Mouse (Mus musculus) regulatory T cell (primary cell): Measurements from ENCODE around the gene Hist1h1t.

Experiments
- in situ Hi-C: fragments of 300-600 bp; cut with MboI, MseI; formaldehyde crosslinking; loops from one replicate; pipeline ENCODE4 v1.15.1; 2025; ENCODE audit warnings: high pct_unique_total_duplicates

The Hist1h1t gene

DNA sequence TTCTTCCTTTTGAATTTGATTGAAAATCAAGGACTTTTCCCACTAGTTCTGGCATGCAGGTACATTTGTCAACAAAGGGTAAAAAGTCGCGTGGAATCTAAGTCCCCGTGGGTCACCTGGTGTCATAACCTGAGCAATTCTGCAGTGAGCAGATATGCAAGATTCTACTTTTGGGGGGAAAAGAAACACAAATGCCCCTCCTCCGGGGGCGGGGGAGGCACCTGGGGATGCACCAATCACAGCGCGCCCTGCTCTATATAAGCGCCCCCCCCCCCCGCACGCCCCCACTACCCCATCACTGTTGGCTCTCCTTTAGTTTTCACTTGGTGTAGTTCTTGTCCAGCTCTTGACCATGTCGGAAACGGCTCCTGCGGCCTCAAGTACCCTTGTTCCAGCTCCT, at the start of gene Hist1h1t:
Gene Hist1h1t (plus strand): TSS at position 301 of the 400 bp plus-strand sequence.
- in situ Hi-C loops, result no loop called here

DNA sequence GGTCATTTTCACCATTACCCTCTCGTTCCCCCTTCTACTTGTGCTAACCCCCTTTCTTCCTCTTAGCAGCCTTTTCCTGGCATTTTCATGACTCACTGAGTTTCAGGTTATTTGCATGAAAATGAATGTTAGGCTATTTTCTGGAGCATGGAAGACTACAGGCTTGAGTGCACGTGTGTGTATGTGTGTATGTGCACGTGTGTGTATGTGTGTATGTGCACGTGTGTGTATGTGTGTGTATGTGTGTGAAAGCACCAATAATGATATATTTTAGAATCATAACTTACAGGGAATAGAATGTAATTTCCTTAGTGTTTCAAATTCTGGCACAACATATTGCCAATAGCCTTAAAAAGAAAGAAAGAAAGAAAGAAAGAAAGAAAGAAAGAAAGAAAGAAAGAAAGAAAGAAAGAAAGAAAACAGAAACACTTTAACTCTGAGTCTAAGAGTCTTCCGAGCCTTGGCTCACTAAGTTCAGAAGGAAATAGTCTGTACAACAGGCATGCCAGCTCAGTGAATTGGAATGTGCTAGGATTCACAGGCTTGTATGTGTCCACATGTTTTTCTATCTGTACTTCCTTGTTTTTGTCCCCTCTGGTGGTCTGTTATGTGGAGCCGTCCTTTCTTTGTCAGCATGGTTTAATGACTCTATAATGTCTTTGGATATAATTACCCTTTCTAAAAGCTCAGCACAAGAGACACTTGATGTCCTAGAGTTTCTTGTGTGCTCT, 35.8 kb upstream of the Hist1h1t start:
- in situ Hi-C loops, result no loop called here

DNA sequence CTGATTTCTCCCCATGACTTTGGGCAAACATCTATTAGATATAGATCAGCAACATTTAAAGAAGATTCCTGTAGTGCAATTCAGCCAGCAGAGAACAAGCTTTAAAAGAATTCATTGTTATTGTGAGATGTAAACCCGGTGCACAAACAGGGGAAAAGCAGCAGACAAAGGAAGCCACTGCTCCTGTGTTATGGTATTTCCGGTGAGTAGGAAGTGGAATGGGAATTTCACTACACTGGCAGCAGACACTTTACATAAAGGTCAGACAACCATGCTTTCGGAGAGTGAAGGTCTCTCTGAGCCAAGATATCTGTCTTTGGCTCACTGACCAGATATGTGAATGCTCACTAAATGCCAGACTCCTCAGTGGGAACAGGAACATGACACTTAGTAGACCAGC, 33.1 kb upstream of the Hist1h1t start:
- in situ Hi-C loops, result no loop called here

DNA sequence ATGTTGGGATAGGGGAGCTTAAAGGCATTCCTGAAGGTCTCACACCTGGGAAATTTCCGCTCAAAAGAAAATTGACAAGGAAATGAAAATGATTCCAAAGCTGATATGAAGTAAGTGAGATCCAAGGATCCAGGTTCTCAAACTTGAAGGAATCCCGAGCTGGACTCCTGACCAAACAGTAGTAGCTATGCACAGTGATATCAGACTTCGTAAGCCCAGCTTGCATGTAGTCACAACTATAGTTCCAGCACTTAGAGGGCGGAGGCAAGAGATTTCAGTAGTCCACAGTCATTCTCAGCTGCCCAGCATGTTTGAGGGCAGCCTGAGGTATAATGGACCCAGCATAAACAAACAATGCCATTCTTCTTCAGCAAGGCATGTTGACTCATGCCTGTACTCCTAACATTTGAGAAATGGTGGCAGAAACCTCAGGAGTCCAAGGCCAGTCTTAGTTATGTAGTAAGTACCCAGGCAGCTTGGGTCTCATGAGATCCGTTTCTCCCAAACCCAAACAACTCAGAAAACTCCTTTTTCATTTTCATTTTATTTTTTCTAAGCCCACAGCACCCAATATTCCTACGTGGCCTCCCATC, 13.5 kb upstream of the Hist1h1t start:
- in situ Hi-C loops, result loop anchor here (5.0 kb wide), 2 partner anchors 110 to 1965 kb away; partner anchors contain the start of genes Hist1h2ad, Hist1h2ae, Hist1h2ai and Hist1h2bf

DNA sequence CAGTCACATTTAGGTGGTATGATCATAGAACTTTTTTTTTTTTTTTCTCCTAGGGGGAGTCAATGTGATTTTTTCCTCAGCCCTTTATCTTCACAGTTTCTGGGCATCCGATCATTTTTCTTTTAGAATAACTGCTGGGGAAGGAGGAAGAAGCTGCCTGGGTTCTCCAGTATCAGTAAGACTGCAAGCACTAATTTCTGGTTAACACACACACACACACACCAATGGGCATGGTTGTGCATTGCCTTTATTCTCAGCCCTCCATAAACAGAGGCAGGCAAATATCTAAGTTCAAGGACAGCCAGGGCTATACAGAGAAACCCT, 13.0 kb upstream of the Hist1h1t start:
- in situ Hi-C loops, result loop anchor here (5.0 kb wide), 2 partner anchors 110 to 1965 kb away; partner anchors contain the start of genes Hist1h2ad, Hist1h2ae, Hist1h2ai and Hist1h2bf

DNA sequence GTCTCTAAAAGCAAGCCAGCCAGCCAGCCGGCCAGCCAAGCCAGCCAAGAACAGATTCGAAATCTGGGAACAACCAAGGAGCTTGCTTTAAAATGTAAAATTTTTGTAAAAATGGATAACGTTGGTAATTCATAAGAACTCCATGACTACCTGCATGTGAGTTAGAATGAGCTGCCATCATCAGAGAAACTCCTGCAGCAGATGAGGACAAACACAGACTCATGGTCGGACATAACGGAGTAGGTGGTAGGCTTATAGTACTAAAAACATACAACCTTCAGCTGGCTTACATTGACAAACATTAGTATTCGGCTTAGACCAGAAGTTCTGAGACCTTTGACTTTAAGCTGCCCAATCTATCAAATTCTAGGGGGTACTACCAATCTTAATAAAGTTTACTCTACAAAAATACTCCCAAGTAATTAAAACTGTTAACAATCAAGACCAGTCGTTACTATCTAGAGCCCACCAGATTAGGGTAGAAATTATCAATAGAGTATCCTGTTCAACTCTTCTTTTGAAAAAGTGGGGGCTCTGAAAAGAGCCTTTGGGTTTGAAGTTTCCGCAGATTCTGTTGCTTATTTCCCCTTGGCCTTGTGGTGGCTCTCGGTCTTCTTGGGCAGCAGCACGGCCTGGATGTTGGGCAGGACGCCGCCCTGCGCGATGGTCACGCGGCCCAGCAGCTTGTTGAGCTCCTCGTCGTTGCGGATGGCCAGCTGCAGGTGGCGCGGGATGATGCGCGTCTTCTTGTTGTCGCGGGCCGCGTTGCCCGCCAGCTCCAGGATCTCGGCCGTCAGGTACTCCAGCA, 12.5 kb upstream of the Hist1h1t start:
- in situ Hi-C loops, result loop anchor here (5.0 kb wide), 2 partner anchors 111 to 1966 kb away; partner anchors contain the start of genes Hist1h2ad, Hist1h2ae, Hist1h2ai and Hist1h2bf

DNA sequence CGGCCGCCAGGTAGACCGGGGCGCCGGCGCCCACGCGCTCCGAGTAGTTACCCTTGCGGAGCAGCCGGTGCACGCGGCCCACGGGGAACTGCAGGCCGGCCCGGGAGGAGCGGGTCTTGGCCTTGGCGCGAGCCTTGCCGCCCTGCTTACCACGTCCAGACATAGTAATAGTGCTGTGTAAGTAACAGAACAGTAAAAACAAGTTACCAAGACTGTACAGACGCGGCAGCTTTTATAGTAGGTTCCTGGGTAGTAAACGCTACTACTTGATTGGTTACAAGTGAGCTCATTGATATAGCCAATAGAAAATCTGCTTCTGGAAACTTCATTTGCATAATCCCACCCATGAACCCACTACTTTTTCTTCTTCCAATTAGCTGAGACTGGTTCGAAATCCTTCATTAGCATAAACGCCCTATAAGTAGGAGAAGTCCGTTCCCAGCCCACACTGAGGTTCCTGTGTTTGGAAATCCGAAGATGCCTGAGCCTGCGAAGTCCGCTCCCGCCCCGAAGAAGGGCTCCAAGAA, 11.8 kb upstream of the Hist1h1t start, which contains the start of the genes Hist1h2ac and Hist1h2bc:
Gene Hist1h2ac (minus strand): TSS at position 194 of the 527 bp plus-strand sequence.
Gene Hist1h2bc (plus strand): TSS at position 445 of the 527 bp plus-strand sequence.
- in situ Hi-C loops, result loop anchor here (5.0 kb wide), 2 partner anchors 112 to 1967 kb away; partner anchors contain the start of genes Hist1h2ad, Hist1h2ae, Hist1h2ai and Hist1h2bf

DNA sequence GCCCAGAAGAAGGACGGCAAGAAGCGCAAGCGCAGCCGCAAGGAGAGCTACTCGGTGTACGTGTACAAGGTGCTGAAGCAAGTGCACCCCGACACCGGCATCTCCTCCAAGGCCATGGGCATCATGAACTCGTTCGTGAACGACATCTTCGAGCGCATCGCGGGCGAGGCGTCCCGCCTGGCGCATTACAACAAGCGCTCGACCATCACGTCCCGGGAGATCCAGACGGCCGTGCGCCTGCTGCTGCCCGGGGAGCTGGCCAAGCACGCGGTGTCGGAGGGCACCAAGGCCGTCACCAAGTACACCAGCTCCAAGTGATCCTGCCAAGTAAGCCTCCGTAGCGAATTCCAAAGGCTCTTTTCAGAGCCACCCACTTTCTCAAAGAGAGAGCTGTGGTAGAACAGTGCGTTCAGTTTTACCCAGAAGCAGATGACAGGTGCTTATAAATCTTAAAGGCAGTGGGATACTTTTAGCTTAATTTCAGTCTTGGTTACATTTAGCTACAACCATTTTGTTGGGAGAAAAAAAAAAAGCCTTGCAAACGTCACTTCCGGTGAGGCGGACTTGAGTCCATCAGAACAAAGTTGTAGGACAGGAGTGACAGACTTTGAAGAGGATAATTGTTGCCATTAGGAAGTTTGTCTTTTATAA, 11.2 kb upstream of the Hist1h1t start:
- in situ Hi-C loops, result loop anchor here (5.0 kb wide), 2 partner anchors 112 to 1967 kb away; partner anchors contain the start of genes Hist1h2ad, Hist1h2ae, Hist1h2ai and Hist1h2bf

DNA sequence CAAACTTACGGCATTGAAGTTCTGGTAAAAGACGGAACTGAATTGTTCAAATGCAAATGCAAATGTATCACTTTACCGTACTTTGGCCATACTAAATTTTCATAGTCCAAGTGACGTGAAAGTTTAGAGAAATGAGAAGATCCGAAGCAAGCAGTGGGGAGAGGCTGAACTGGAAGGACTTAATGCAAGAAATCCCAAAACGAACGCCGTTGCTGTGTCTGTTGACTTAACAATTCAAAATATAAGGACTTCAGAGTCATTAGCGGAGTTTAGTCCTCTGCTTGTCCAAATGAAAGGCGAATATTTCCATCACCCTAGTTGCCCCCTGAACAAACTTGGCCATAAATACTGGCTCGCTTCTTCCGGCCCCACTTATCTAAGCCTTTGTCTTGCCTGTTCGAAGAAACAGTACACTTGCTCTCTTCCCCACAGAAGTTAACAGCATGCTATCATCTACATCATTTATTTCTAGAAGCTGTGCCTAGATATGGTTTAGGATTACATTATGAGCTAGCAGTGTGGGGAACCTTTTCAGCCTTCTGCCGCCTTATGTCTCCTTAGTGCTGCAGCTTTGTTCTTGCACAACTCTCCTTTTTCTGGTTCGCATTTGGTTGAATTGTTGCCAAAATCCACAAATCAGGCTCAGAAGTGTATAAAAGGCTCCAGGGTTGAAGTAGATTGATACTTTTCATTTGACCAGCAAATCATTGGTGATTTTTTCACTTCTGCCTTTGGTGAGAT, 10.3 kb upstream of the Hist1h1t start:
- in situ Hi-C loops, result no loop called here

DNA sequence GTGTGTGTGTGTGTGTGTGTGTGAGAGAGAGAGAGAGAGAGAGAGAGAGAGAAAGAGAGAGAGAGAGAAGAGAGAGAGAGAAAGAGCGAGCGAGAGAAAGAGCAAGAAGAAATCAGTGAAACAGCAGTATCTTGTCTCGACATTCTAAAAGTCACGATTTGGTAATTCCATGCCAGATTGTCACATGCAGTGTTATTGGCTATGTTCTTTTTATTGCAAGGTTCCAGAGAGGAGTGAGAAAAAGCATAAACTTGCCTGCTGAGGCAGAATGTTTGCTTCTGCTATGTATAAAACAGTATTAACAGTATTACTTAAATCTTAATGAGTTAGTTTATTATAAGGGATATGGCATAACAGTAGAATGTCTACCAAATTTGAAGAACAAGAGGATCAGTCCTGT, 9.6 kb upstream of the Hist1h1t start:
- in situ Hi-C loops, result no loop called here

DNA sequence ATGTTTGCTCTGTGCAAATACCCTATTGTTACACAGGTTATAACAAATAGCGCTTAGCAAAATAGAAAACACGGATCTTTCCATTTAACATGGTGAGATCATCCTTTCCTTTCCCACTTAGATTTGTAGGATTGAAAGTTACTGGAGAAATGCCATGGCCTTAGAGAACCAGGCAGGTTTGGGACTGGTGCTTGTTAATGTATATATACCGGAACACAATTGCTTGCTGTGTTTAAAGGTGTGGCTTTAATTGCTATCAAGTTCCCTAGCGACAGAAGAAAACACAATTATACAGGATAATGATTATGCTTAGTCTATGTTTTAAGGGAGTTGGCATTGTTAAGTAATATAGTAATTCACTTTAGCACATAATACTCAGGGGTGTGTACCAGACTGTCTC, 8.4 kb upstream of the Hist1h1t start:
- in situ Hi-C loops, result no loop called here

DNA sequence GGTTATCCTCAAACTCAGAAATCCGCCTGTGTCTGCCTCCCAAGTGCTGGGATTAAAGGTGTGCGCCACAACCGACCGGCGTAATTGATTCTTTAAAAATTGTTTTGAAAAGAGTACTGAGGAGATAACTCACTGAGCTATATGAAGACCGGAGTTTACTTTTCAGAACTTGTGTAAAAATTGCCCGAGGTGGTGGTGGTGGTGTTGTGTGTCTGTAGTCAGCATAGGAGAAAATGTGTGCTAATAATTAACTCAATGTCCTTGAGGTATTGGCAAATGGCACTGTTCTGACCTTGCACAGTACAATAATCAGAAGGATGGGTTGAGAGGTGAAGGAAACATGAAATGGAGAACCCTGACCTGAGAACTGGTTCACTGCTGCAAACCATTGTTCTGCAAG, 7.7 kb upstream of the Hist1h1t start:
- in situ Hi-C loops, result no loop called here

DNA sequence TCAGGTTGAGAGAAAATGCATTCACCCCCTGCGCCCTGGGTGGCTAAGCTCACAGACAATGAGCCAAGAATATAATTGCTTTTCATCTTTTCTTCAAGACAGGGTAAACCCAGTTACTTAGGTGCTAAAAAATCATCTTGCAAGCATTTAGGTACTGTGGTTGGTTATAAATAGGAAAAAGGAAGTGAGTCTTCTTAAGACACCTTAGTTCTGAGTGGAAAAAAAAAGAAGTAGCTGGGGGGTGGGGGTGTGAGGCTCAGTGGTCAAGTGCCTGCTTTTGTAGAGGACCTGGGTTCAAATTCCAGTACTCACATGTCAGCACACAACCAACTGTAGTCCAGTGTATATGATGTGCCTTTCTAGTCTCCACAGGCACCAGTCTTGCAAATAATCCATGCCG, 6.7 kb upstream of the Hist1h1t start:
- in situ Hi-C loops, result no loop called here

DNA sequence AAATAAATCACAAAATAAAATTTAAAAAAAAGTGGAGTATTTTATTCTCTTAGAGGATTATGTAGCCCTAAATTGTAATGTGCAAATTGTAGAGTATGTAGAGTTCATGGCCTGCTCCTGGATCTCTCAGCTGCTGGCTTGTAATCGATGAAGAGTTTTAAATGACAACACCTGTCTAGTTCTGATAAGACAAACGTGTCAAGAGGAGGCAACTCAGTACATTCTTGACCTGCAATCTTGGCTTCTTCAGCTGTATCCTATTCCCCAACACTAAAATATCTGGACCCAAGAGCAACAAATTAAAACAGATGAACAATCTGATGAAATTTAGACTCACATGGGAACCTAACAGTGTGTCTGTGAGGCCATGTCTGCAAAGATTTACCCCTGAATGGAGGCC, 6.2 kb upstream of the Hist1h1t start:
- in situ Hi-C loops, result no loop called here

DNA sequence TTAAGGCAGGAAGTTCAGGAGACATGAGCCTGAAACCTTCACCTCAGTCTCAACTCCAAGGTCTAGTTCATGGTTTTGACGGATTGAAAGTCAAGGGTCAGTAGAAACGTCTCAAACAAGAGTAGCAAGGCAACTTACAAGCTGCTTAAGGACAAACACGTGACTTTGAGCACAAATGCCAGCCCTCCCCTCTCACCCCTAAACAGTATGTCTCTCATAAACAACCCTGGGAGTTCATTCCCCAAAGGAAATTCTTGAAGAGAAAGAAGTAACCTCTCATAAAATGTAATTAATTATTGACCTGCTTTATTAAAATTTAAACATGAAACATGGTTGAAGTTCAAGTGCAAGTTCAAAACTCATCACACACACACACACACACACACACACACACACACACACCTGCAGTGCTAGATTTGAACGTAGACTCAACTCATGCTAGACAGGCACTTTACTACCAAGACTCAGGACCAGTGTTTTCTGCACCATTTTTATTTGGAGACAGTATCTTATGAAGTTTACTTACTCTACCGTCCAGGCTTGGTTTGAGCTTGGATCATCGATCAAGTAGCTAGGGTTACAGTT, 1.7 kb upstream of the Hist1h1t start:
- in situ Hi-C loops, result loop anchor here (5.0 kb wide), 1 partner anchor 38 kb away; no protein-coding TSS in a partner anchor

DNA sequence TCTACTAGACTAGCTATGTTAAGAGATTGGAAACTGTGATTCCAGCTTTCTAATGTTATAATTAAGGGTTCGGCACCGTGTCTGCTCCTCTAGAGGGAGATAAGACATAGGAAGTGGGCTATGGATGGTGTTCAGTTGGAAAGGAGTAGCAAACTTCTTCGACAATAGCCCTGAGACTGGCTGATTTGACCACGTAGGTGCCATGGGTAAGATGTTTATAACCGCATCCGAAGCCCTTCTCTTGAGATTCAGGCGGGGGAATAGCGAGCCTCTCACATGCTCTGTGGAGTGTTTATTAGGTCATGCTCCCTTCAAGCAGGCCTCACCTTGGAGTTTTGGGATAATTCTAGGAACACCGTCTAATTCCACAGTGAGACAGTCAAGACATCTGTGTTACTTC, 658 bp upstream of the Hist1h1t start:
- in situ Hi-C loops, result loop anchor here (5.0 kb wide), 1 partner anchor 37 kb away; no protein-coding TSS in a partner anchor

DNA sequence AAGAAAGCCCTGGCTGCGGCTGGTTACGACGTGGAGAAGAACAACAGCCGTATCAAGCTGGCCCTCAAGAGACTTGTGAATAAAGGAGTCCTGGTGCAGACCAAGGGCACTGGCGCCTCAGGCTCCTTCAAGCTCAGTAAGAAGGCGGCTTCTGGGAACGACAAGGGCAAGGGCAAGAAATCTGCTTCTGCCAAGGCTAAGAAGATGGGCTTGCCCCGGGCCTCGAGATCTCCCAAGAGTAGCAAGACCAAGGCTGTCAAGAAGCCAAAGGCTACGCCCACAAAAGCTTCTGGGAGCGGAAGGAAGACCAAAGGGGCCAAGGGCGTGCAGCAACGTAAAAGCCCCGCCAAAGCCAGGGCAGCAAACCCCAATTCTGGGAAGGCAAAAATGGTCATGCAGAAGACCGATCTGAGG, 454 bp downstream of the Hist1h1t start:
- in situ Hi-C loops, result no loop called here

DNA sequence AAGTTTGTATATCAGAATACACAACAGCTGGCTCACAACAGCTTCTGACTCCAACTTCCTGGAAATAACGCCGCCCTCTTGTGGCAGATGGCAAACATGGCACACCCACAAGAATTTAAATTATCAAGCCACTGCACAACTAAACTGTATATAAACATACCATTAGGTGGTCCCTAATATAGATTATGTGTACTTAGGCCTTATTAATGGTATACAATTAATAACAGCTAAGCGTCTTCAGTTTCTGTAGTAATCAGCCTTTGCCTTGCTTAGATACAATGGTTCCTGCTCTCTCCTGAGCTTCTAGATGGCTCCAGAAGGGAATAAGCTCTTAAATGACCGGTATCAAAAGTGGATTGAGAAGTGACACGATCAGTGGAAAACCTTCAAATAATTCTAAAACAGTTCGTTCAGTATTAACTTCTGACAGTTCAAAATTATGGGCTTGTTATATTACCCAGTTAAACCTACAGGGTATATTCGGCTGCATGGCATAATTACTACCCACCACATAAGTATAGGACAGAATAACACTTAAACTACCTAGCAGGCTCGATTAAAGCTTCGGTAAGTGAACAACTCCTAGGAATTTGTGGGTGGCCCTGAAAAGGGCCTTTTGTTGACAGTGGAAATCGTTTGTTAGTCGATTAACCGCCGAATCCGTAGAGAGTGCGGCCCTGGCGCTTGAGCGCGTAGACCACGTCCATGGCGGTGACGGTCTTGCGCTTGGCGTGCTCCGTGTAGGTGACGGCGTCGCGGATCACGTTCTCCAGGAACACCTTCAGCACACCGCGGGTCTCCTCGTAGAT, 2.1 kb downstream of the Hist1h1t start:
- in situ Hi-C loops, result no loop called here

DNA sequence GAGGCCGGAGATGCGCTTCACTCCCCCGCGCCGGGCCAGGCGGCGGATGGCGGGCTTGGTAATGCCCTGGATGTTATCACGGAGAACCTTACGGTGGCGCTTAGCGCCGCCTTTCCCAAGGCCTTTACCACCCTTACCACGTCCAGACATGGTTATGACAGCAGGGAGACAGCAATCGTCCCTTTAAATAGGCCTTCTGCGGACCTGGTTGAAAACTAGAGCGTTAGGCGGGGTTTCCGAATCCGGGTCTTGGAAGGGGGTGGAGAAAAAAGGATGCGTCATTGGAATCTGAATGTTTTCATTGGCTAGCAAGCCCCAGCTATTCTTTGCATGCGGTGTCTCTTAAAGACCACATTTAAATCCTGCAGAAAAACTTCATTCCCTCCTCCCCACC, 2.7 kb downstream of the Hist1h1t start, which contains the start of gene Hist1h4c:
Gene Hist1h4c (minus strand): TSS at position 155 of the 394 bp plus-strand sequence.
- in situ Hi-C loops, result no loop called here
